Mouse (Mus musculus) adrenal gland, postnatal 25 days (tissue): Measurements from ENCODE around the gene Smim24. TPM values are rescaled to one million over a fixed set of nuclear protein-coding genes. Genes with fewer than 3 reads are reported as not detected.

ENCODE experiments used
- DNase-seq: peaks from one replicate; pipeline ENCODE4 v3.0.0; 2021; ENCODE audit warnings: mixed read lengths
- microRNA-seq, 2 experiments: library from miRNA; unstranded; fragments of <30 nt; microRNA quantifications; one replicate each; pipeline ENCODE4 v1.2.0; 2021
- total RNA-seq: library from RNA; stranded (reverse); gene quantifications from 2 replicates; pipeline ENCODE4 v1.2.3, GENCODE M21; 2021

Gene Smim24
- total RNA-seq, 1 experiment from 2014 or later: 1.4 TPM

- no peak for DNase-seq
Observed at GRCm38 (mm10) chr10:81441019-81441418, 48.2 kb downstream of the Smim24 start.

Small RNA genes lying within 50 kb of the gene (microRNA-seq; reads per million reads assigned to microRNA genes)
- 0 to 0.36 reads per million in 2 experiments for gene Mir1191b
- 0 to 0.69 reads per million in 2 experiments for gene Mir6913

Other genes with a start within 250 kb of the Smim24 start
- 33.1 and 36.9 TPM in 2 replicates for gene Pias4, start 225.1 kb upstream of the Smim24 start, total RNA-seq
- 1,495 and 1,572 TPM in 2 replicates for gene Eef2, start 216.4 kb upstream of the Smim24 start, total RNA-seq
- gene Dapk3, start 210.0 kb upstream of the Smim24 start, total RNA-seq: 70.8 and 76.5 TPM in 2 replicates
- not detected in 2 replicates for gene 4930442H23Rik, start 209.2 kb upstream of the Smim24 start, total RNA-seq
- not detected in 2 replicates for gene Nmrk2, start 191.0 kb upstream of the Smim24 start, total RNA-seq
- gene Atcay, start 162.2 kb upstream of the Smim24 start, total RNA-seq: 1.0 and 2.8 TPM in 2 replicates
- 14.0 and 22.3 TPM in 2 replicates for gene Zfr2, start 159.9 kb upstream of the Smim24 start, total RNA-seq
- gene Matk, start 140.1 kb upstream of the Smim24 start, total RNA-seq: 0.82 and 1.4 TPM in 2 replicates
- gene Mrpl54, start 126.1 kb upstream of the Smim24 start, total RNA-seq: 116 and 128 TPM in 2 replicates
- 70.4 and 110 TPM in 2 replicates for gene Apba3, start 126.1 kb upstream of the Smim24 start, total RNA-seq
- gene Tjp3, start 101.5 kb upstream of the Smim24 start, total RNA-seq: 0.18 TPM in 1 of 2 replicates, not detected in the other
- 44.6 and 51.8 TPM in 2 replicates for gene Pip5k1c, start 100.1 kb upstream of the Smim24 start, total RNA-seq
- gene Cactin, start 71.9 kb upstream of the Smim24 start, total RNA-seq: 44.0 and 45.7 TPM in 2 replicates
- gene Tbxa2r, start 64.3 kb upstream of the Smim24 start, total RNA-seq: 65.7 and 69.5 TPM in 2 replicates
- 4.5 and 4.7 TPM in 2 replicates for gene Gipc3, start 49.8 kb upstream of the Smim24 start, total RNA-seq
- gene Hmg20b, start 42.6 kb upstream of the Smim24 start, total RNA-seq: 102 and 111 TPM in 2 replicates
- gene Mfsd12, start 35.6 kb upstream of the Smim24 start, total RNA-seq: 14.3 and 21.6 TPM in 2 replicates
- gene 4930404N11Rik, start 27.2 kb upstream of the Smim24 start, total RNA-seq: 1.4 and 2.4 TPM in 2 replicates
- 49.3 and 51.6 TPM in 2 replicates for gene Fzr1, start 14.5 kb upstream of the Smim24 start, total RNA-seq
- gene Dohh, start 8.6 kb upstream of the Smim24 start, total RNA-seq: 48.4 and 52.7 TPM in 2 replicates
- gene Gm48551, start 8.6 kb upstream of the Smim24 start, total RNA-seq: 1.7 TPM in 2 replicates
- 1.5 TPM in 1 of 2 replicates, not detected in the other for gene Gm48552, start 4.0 kb upstream of the Smim24 start, total RNA-seq
- 100 and 129 TPM in 2 replicates for gene Nfic, start 62.6 kb downstream of the Smim24 start, total RNA-seq
- gene Celf5, start 89.7 kb downstream of the Smim24 start, total RNA-seq: 0.43 and 1.2 TPM in 2 replicates
- 120 and 128 TPM in 2 replicates for gene Ncln, start 103.3 kb downstream of the Smim24 start, total RNA-seq
- 0.85 and 1.4 TPM in 2 replicates for gene S1pr4, start 107.1 kb downstream of the Smim24 start, total RNA-seq
- gene Gna15, start 131.2 kb downstream of the Smim24 start, total RNA-seq: 0.61 TPM in 1 of 2 replicates, not detected in the other
- gene Gna11, start 152.1 kb downstream of the Smim24 start, total RNA-seq: 76.8 and 77.9 TPM in 2 replicates
- 983 and 1,070 TPM in 2 replicates for gene Aes, start 166.4 kb downstream of the Smim24 start, total RNA-seq
- gene Tle2, start 181.5 kb downstream of the Smim24 start, total RNA-seq: 52.8 and 67.8 TPM in 2 replicates
- 26.4 and 37.4 TPM in 2 replicates for gene Tle6, start 208.0 kb downstream of the Smim24 start, total RNA-seq
- gene BC025920, start 213.2 kb downstream of the Smim24 start, total RNA-seq: 2.4 and 2.6 TPM in 2 replicates
- gene Sirt6, start 234.7 kb downstream of the Smim24 start, total RNA-seq: 28.3 and 30.2 TPM in 2 replicates
- gene Ankrd24, start 235.5 kb downstream of the Smim24 start, total RNA-seq: 30.5 and 37.8 TPM in 2 replicates